Mouse (Mus musculus) heart, embryonic 15.5 days (tissue): Measurements from ENCODE around the gene Terb1. TPM values are rescaled to one million over a fixed set of nuclear protein-coding genes. Genes with fewer than 3 reads are reported as not detected.

Experiments used
- ATAC-seq: fragments of 200-750 bp; cut with Nextera tagmentation; replicated peaks from 2 replicates; pipeline ENCODE4 v1.8.0; 2017; ENCODE audit warnings: low read depth, moderate TSS enrichment; ENCODE audit not compliant: insufficient number of reproducible peaks, insufficient read depth, low FRiP score
- H3K27ac ChIP-seq: fragments of 300-500 bp; sonication (generic); 2 replicates; pipeline ENCODE4 v1.5.1; 2015; ENCODE audit warnings: mild to moderate bottlenecking, inconsistent platforms
- H3K27me3 ChIP-seq: fragments of 300-500 bp; sonication (generic); 2 replicates; pipeline ENCODE4 v1.6.1; 2015; ENCODE audit warnings: inconsistent platforms
- H3K36me3 ChIP-seq: fragments of 300-500 bp; sonication (generic); 2 replicates; pipeline ENCODE4 v1.6.1; 2015; ENCODE audit warnings: mild to moderate bottlenecking, inconsistent platforms
- H3K4me1 ChIP-seq: fragments of 300-500 bp; sonication (generic); replicated peaks from 2 replicates; pipeline ENCODE4 v1.6.1; 2015; ENCODE audit warnings: inconsistent platforms
- H3K4me2 ChIP-seq: fragments of 300-500 bp; sonication (generic); 2 replicates; pipeline ENCODE4 v1.6.1; 2015; ENCODE audit warnings: inconsistent platforms, mild to moderate bottlenecking, moderate library complexity
- H3K4me3 ChIP-seq: fragments of 300-500 bp; sonication (generic); 2 replicates; pipeline ENCODE4 v1.5.1; 2015; ENCODE audit warnings: mild to moderate bottlenecking, inconsistent platforms
- H3K9ac ChIP-seq: fragments of 300-500 bp; sonication (generic); 2 replicates; pipeline ENCODE4 v1.6.1; 2015; ENCODE audit warnings: mild to moderate bottlenecking, inconsistent platforms
- H3K9me3 ChIP-seq: fragments of 300-500 bp; sonication (generic); replicated peaks from 2 replicates; pipeline ENCODE4 v1.6.1; 2016; ENCODE audit warnings: inconsistent platforms
- WGBS: fragments of 180-500 bp; shearing (Covaris S2); methylation state at CpG from one replicate; pipeline ENCODE4 v1.1.7; 2015; ENCODE audit warnings: mixed read lengths; 5-methylcytosine and 5-hydroxymethylcytosine counted together
- polyA plus RNA-seq: library from polyadenylated mRNA; unstranded; fragments of >200 nt; fragmentation: Nextera tagmentation; extraction: Ambion mirVana; gene quantifications from 2 replicates; pipeline ENCODE4 v1.2.1, GENCODE M21; 2015

Terb1 gene
- polyA plus RNA-seq, 1 experiment from 2014 or later: 0.09 TPM

DNA sequence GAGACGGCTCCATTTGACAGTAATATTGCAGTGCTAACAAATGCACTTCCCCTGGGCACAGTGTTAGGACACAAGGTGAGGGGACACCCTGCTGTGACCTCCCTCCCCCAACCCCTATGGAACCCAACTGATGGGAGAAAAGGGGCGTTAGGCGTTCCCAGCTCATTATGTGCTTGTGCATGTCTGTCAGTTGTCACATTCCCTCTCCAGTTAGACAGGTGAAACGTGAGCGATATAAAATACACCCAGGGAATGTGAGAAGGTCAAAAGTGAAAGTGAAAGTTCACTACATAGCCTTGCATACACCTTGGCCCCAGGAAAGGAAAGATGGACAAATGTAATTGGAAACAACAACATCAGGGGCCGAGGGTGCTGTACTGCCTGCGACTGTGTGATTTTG is 25.7 kb upstream of the Terb1 start:
- Histone ChIP-seq H3K9ac (peak overlapping the region; percentile 99), H3K4me2 (peak overlapping the region; percentile 90), H3K36me3 (no peaks in the 10 kb centered on the region), H3K4me3 (peak overlapping the region; percentile 97), H3K27me3 (peaks cover 20% of the 10 kb centered on the region), H3K9me3 (no peaks in the 10 kb centered on the region), H3K4me1 (peaks cover 18% of the 10 kb centered on the region), H3K27ac (no peak overlapping the region)
- WGBS: 26% methylated on average over 7 of the region's 7 CpGs
- no peak for ATAC-seq

DNA sequence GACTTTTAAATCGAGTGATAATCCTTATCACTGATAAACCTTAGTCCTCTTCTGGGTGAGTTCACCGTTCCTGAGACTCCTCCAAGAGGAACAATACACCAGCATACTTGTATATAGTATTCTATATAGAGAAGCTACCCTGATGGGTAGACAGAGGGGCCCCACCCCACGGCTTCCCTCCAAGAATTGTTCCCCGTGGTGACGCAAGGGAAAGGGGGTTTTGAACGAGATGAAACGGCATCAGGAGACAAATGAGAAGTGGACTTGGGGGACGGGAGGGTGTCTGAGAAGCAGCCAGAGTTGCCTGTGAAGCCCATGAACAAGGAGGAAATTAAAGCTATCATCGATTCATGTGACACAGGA is 25.1 kb upstream of the Terb1 start:
- H3K27ac ChIP-seq: 0 out of 2 replicates have a peak overlapping the region, but pooled peaks have one; percentile 24
- H3K4me1 ChIP-seq: peaks cover 18% of the 10 kb centered on the region
- H3K27me3 ChIP-seq: peaks cover 14% of the 10 kb centered on the region
- peaks cover 6% of the 10 kb centered on the region; the same call in 1 of the 2 replicates for H3K36me3 ChIP-seq
- 4% methylated on average over 9 of the region's 9 CpGs for WGBS
- peak; percentile 60 for ATAC-seq
- H3K9me3 ChIP-seq: no peaks in the 10 kb centered on the region
- H3K4me3 ChIP-seq: peak overlapping the region; percentile 97
- H3K9ac ChIP-seq: peak overlapping the region; percentile 99
- H3K4me2 ChIP-seq: peak overlapping the region; percentile 90

DNA sequence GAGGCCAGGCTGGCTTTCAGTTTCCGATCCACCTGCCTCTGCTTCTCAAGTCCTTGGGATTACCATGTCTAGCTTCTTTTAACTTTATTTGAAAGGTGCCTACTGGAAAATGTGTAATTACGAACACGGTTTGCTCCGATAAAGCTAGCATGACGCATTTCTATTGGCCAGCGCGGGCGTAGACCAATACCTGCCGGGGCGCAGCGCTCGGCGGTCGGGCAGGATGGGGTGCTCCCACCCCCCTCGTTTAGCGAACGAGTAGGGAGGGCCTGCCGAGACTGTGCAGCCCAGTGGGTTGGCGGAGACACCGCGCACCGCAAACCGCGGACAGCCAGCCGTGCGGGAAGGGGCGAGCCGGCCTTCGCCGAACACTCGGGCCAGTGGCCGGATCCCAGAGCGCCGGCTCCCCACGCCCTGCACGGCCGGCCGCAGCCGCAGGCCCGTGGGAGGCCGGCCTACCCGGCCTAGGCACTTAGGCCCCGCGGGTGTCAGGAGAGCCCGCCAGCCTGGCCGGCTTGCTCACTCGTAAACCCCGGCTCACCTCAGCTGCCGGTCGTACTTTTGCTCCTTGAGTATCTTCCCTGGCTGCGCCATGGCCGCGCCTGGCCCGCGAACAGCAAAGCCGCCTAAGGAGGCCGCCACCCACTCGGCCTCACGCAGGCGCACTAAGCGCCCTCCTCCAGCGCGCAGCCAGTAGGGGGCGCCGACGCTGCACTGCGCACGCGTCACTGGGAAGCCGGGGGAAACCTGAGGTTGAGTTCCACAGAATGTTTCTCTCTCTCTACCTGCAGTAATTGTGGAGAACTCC is 24.5 kb upstream of the Terb1 start, which contains the start of the genes Nae1 and Car7:
Gene Nae1, minus strand, starts transcription at position 667 of the 808 bp plus-strand sequence.
Gene Car7, plus strand, starts transcription at position 719 of the 808 bp plus-strand sequence.
- under 1% methylated on average over 70 of the region's 70 CpGs for WGBS

DNA sequence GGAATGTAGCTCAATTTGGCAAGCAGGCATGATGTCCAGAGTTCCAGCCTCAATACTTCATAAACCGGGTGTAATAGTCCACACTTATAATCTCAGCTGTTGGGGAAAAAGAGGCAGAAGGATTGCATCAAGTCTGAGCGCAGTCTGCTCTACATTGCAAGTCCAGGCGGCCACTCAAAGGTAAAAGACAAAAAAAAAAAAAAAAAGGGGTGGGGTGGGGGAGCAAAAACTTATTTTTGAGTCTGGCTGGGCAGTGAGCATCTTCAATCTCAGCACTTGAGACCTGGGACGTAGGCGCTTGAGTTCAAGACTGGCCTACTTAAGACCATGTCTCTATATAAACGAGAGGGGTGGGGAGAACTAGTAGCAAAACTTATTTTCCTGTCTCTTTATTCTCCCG is 23.8 kb upstream of the Terb1 start:
- H3K4me1 ChIP-seq: peaks cover 18% of the 10 kb centered on the region
- H3K27ac ChIP-seq: peak overlapping the region; percentile 85; the same call in 1 of the 2 replicates
- H3K27me3 ChIP-seq: 0 out of 2 replicates have a peak, but pooled peaks cover 4% of the 10 kb centered on the region
- 24% methylated on average over 7 of the region's 7 CpGs for WGBS
- no peak for ATAC-seq
- H3K9me3 ChIP-seq: no peaks in the 10 kb centered on the region
- peak overlapping the region; percentile 97 for H3K4me3 ChIP-seq
- peak overlapping the region; percentile 99 for H3K9ac ChIP-seq
- H3K4me2 ChIP-seq: peak overlapping the region; percentile 90
- peaks cover 13% of the 10 kb centered on the region; the same call in 1 of the 2 replicates for H3K36me3 ChIP-seq

More for the DNA sequence above, 24.5 kb upstream of the Terb1 start, which contains the start of the genes Nae1 and Car7:
- Histone ChIP-seq H3K9me3 (no peaks in the 10 kb centered on the region), H3K9ac (peak within 1 kb of the TSS; percentile 99), H3K27me3 (peaks cover 8% of the 10 kb centered on the region; the same call in 1 of the 2 replicates), H3K27ac (peak within 1 kb of the TSS; percentile 85), H3K36me3 (peaks cover 12% of the 10 kb centered on the region; the same call in 1 of the 2 replicates), H3K4me3 (peak within 1 kb of the TSS; percentile 97), H3K4me1 (peaks cover 18% of the 10 kb centered on the region), H3K4me2 (peak within 1 kb of the TSS; percentile 90)
- peak; percentile 96 for ATAC-seq

DNA sequence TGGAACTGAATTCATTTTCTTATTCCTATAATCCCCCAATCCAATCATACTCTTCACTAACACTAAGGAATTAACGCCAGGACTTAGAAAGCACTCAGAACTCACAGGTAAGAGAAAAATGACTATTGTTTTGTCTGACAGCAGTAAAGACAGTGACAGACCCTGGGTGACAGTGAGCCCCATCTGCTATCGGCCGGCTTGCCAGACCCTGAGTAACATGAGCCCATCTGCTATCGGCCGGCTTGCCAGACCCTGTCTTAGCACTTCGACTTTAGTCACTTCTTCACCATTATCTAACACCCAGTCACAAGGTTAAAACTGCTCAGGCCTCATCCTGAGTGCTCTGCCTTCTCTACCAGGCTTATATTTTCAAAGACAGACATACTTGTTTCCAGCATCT is 20.0 kb upstream of the Terb1 start:
- Histone ChIP-seq H3K27ac (no peak overlapping the region), H3K4me2 (no peak overlapping the region), H3K9ac (no peak overlapping the region), H3K4me1 (peaks cover 8% of the 10 kb centered on the region), H3K36me3 (peaks cover 29% of the 10 kb centered on the region; the same call in 1 of the 2 replicates), H3K9me3 (no peaks in the 10 kb centered on the region), H3K4me3 (no peak overlapping the region), H3K27me3 (no peaks in the 10 kb centered on the region)
- 74% methylated on average over 6 of the region's 6 CpGs for WGBS
- ATAC-seq: no peak

DNA sequence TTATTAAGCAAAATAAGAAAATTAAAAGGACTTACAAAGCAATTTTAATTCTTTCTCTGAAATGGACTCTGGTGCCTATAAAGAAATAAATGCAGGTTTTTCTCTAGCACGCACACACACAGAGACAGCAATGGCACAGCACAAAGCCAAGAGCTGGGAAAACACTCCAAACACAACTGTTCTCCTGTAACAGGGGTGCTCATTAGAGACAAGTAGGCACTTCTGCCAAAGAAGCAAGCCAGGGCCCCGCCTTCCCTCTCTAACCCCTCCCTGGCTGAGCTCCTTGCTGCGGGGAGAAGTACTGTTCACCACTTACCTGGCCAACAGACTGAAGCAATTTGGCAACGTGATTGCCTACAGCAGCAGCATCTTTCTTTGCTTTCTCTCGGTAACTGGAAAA is 8.2 kb upstream of the Terb1 start:
- no peak overlapping the region for H3K4me2 ChIP-seq
- ATAC-seq: no peak
- no peak overlapping the region for H3K9ac ChIP-seq
- no peaks in the 10 kb centered on the region for H3K27me3 ChIP-seq
- WGBS: 81% methylated on average over 5 of the region's 5 CpGs
- peaks cover 46% of the 10 kb centered on the region for H3K36me3 ChIP-seq
- no peaks in the 10 kb centered on the region for H3K4me1 ChIP-seq
- no peak overlapping the region for H3K27ac ChIP-seq
- H3K9me3 ChIP-seq: no peaks in the 10 kb centered on the region
- no peak overlapping the region for H3K4me3 ChIP-seq

DNA sequence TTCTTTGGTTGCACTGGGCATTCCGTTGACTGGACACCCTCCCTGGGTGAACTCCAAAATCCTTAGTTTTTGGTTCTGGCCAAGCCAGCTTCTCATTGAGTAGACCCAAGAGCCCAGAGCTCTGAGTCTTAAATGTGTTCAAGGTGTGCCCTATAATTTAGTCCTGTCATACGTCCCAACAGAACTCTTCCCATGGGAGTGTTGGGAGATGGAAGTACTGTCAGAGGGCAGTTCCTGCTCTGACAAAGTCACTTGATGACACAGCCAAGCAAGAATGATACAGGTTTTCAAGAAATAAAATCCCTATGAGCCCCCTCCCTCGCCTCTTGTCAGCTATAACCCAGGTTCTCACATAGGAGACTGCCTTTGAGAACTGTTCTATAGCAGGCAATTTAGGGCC is 424 bp upstream of the Terb1 start:
- peaks cover 11% of the 10 kb centered on the region for H3K4me1 ChIP-seq
- peaks cover 25% of the 10 kb centered on the region; the same call in 1 of the 2 replicates for H3K36me3 ChIP-seq
- H3K9ac ChIP-seq: no peak overlapping the region
- H3K27ac ChIP-seq: no peak overlapping the region
- H3K27me3 ChIP-seq: no peaks in the 10 kb centered on the region
- no peak overlapping the region for H3K4me3 ChIP-seq
- H3K9me3 ChIP-seq: no peaks in the 10 kb centered on the region
- WGBS: 83% methylated on average over 3 of the region's 3 CpGs
- no peak for ATAC-seq
- H3K4me2 ChIP-seq: peak overlapping the region; percentile 98

DNA sequence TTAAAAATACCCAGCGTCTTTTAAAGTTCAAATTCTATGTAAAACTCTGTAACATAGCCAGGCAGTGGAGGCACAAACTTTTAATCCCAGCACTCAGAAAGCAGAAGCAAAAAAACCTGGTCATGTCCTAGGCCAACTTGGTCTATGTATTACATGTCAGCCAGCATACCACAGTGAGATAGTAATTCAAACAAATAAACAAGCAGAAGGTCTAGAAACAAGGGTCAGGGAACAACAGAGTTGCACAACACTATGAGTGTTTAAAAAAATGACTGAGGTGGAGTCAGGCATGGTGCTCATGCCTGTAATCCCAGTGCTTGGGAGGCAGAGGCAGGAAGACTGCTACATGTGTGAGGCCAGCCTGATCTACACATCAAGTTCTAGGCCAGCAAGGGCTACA is 30.6 kb downstream of the Terb1 start:
- Histone ChIP-seq H3K36me3 (no peaks in the 10 kb centered on the region), H3K4me1 (no peaks in the 10 kb centered on the region), H3K4me2 (no peak overlapping the region), H3K9me3 (no peaks in the 10 kb centered on the region), H3K4me3 (no peak overlapping the region), H3K27ac (no peak overlapping the region), H3K27me3 (no peaks in the 10 kb centered on the region), H3K9ac (no peak overlapping the region)
- no peak for ATAC-seq
- 48% methylated on average over 1 of the region's 1 CpGs for WGBS

DNA sequence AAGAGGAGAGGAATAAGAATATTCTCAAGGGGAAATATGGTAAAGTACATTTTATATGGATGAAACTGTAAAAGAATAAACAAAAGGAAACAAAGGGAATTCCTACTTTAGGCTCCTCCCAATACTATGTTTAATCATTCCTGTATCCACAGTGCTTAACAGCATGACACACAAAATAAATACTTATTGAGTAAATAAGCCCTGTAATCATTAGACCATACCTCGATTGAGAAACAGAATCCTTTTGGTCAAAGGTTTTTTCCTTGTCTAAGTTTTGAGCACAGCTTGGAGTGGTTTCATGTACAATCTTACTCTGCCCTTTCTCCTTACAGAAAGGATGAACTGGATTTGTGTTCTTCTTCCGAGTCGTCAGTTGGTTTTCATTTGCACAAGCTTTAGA is 37.2 kb downstream of the Terb1 start:
- Histone ChIP-seq H3K4me3 (no peak overlapping the region), H3K27ac (no peak overlapping the region)
- WGBS: 69% methylated on average over 3 of the region's 3 CpGs

DNA sequence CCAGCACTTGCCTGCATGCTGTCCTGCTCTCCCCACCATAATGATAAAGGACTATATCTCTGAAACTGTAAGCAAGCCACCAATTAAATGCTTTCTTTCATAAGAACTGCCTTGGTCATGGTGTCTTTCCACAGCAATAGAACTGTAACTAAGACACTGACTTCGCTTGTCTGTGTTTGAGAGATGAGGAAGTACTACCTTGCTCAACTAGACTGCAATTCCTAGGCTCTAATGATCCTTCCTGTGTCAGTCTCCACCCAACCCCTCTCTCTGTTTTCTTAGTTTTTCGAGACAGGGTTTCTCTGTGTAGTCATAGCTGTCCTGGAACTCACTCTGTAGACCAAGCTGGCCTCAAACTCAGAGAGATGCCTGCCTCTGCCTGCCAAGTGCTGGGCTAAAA is 42.2 kb downstream of the Terb1 start:
- Histone ChIP-seq H3K4me1 (no peaks in the 10 kb centered on the region), H3K27me3 (no peaks in the 10 kb centered on the region), H3K36me3 (no peaks in the 10 kb centered on the region), H3K9me3 (no peaks in the 10 kb centered on the region), H3K4me2 (no peak overlapping the region), H3K27ac (no peak overlapping the region), H3K9ac (no peak overlapping the region), H3K4me3 (no peak overlapping the region)
- 69% methylated on average over 2 of the region's 2 CpGs for WGBS
- no peak for ATAC-seq

More for the DNA sequence above, 37.2 kb downstream of the Terb1 start:
- no peaks in the 10 kb centered on the region for H3K4me1 ChIP-seq
- H3K9ac ChIP-seq: no peak overlapping the region
- no peaks in the 10 kb centered on the region for H3K9me3 ChIP-seq
- no peaks in the 10 kb centered on the region for H3K36me3 ChIP-seq
- no peak overlapping the region for H3K4me2 ChIP-seq
- no peak for ATAC-seq
- H3K27me3 ChIP-seq: no peaks in the 10 kb centered on the region

DNA sequence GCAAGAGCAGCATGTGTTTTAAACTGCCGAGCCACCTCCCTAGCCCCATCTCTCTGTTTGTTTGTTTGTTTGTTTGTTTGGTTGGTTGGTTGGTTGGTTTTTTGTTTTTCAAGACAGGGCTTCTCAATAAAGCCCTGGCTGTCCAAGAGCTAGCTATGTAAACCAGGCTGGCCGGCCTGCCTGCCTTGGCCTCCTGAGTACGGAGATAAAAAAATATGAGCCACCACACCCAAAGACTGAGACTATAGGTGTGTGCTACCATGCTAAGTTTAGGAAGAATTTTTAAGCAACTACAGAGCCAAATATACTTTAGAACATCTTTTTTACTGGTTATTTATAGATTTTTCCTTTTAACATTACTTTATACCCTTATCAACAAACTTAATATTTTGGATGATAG is 57.5 kb downstream of the Terb1 start:
- H3K4me1 ChIP-seq: no peaks in the 10 kb centered on the region
- H3K36me3 ChIP-seq: no peaks in the 10 kb centered on the region
- no peak overlapping the region for H3K4me2 ChIP-seq
- H3K4me3 ChIP-seq: no peak overlapping the region
- H3K27ac ChIP-seq: no peak overlapping the region
- no peaks in the 10 kb centered on the region for H3K9me3 ChIP-seq
- H3K27me3 ChIP-seq: no peaks in the 10 kb centered on the region
- WGBS: 82% methylated on average over 3 of the region's 3 CpGs
- ATAC-seq: no peak
- no peak overlapping the region for H3K9ac ChIP-seq
